Mouse (Mus musculus): ENCODE results near the gene Rptor. TPM values are rescaled to one million over a fixed set of nuclear protein-coding genes. Genes with fewer than 3 reads are reported as not detected.
"Not testable (repeated sequence)": the region's sequence is repeated elsewhere in the genome, so short reads cannot be mapped to it uniquely, and the experiment has no call there.

The Rptor gene
- polyA plus RNA-seq, 1 experiment from 2014 or later, result 5.2 TPM

GRCm38 (mm10) chr11:119657534-119657933, 54.8 kb downstream of the Rptor start:
- WGBS, result 71% methylated on average over 6 of the region's 6 CpGs
- H3K9ac ChIP-seq (ENCODE audit: low read depth, low read length), result no peak overlapping the region

GRCm38 (mm10) chr11:119659296-119659695, 56.6 kb downstream of the Rptor start:
- ATAC-seq, result no peak
- 91% methylated on average over 3 of the region's 3 CpGs for WGBS
- H3K27ac ChIP-seq (ENCODE audit: low read length), result no peak overlapping the region
- H3K4me1 ChIP-seq (ENCODE audit: control insufficient read depth, insufficient read depth, low read length), result peaks cover 10% of the 10 kb centered on the region; the same call in 1 of the 2 replicates
- H3K27me3 ChIP-seq (replicated peaks; ENCODE audit: control insufficient read depth, insufficient read depth, low read length), result no peaks in the 10 kb centered on the region
- H3K36me3 ChIP-seq (ENCODE audit: control insufficient read depth, insufficient read depth, low read length), result no peaks in the 10 kb centered on the region
- no peak overlapping the region for H3K9ac ChIP-seq (ENCODE audit: low read depth, low read length)
- no peak overlapping the region for H3K4me2 ChIP-seq (ENCODE audit: low read depth, low read length)
- H3K9me3 ChIP-seq (ENCODE audit: control insufficient read depth, low read length), result no peaks in the 10 kb centered on the region
- H3K4me3 ChIP-seq (ENCODE audit: low read length), result no peak overlapping the region

More at GRCm38 (mm10) chr11:119657534-119657933, 54.8 kb downstream of the Rptor start:
- Histone ChIP-seq H3K9me3 (ENCODE audit: control insufficient read depth, low read length) (no peaks in the 10 kb centered on the region), H3K27ac (ENCODE audit: low read length) (no peak overlapping the region), H3K27me3 (replicated peaks; ENCODE audit: control insufficient read depth, insufficient read depth, low read length) (no peaks in the 10 kb centered on the region), H3K36me3 (ENCODE audit: control insufficient read depth, insufficient read depth, low read length) (no peaks in the 10 kb centered on the region), H3K4me3 (ENCODE audit: low read length) (no peak overlapping the region), H3K4me1 (ENCODE audit: control insufficient read depth, insufficient read depth, low read length) (no peaks in the 10 kb centered on the region), H3K4me2 (ENCODE audit: low read depth, low read length) (no peak overlapping the region)
- ATAC-seq, result no peak

- not testable (repeated sequence) for H3K9me3 ChIP-seq (ENCODE audit: control insufficient read depth, low read length); H3K4me2 ChIP-seq (ENCODE audit: low read depth, low read length); H3K36me3 ChIP-seq (ENCODE audit: control insufficient read depth, insufficient read depth, low read length); H3K4me1 ChIP-seq (ENCODE audit: control insufficient read depth, insufficient read depth, low read length); H3K4me3 ChIP-seq (ENCODE audit: low read length); ATAC-seq; H3K9ac ChIP-seq (ENCODE audit: low read depth, low read length); H3K27ac ChIP-seq (ENCODE audit: low read length); H3K27me3 ChIP-seq (replicated peaks; ENCODE audit: control insufficient read depth, insufficient read depth, low read length)
- WGBS, result 55% methylated on average over 4 of the region's 4 CpGs
These were observed 58.8 kb downstream of the Rptor start for GRCm38 (mm10) chr11:119661479-119661878.

- no peak overlapping the region for H3K27ac ChIP-seq (ENCODE audit: low read length)
- no peak overlapping the region for H3K9ac ChIP-seq (ENCODE audit: low read depth, low read length)
- H3K4me2 ChIP-seq (ENCODE audit: low read depth, low read length), result no peak overlapping the region
- H3K4me1 ChIP-seq (ENCODE audit: control insufficient read depth, insufficient read depth, low read length), result peaks cover 10% of the 10 kb centered on the region; the same call in 1 of the 2 replicates
- H3K4me3 ChIP-seq (ENCODE audit: low read length), result no peak overlapping the region
- H3K36me3 ChIP-seq (ENCODE audit: control insufficient read depth, insufficient read depth, low read length), result no peaks in the 10 kb centered on the region
- no peak for ATAC-seq
- H3K9me3 ChIP-seq (ENCODE audit: control insufficient read depth, low read length), result no peaks in the 10 kb centered on the region
- 85% methylated on average over 2 of the region's 2 CpGs for WGBS
- no peaks in the 10 kb centered on the region for H3K27me3 ChIP-seq (replicated peaks; ENCODE audit: control insufficient read depth, insufficient read depth, low read length)
These were observed 61.2 kb downstream of the Rptor start for GRCm38 (mm10) chr11:119663876-119664275.

GRCm38 (mm10) chr11:119664678-119665307, 62.1 kb downstream of the Rptor start:
- Histone ChIP-seq H3K9me3 (ENCODE audit: control insufficient read depth, low read length) (no peaks in the 10 kb centered on the region), H3K4me3 (ENCODE audit: low read length) (no peak overlapping the region), H3K4me2 (ENCODE audit: low read depth, low read length) (no peak overlapping the region), H3K9ac (ENCODE audit: low read depth, low read length) (no peak overlapping the region), H3K27ac (ENCODE audit: low read length) (no peak overlapping the region), H3K4me1 (ENCODE audit: control insufficient read depth, insufficient read depth, low read length) (peaks cover 14% of the 10 kb centered on the region; the same call in 1 of the 2 replicates), H3K27me3 (replicated peaks; ENCODE audit: control insufficient read depth, insufficient read depth, low read length) (no peaks in the 10 kb centered on the region), H3K36me3 (ENCODE audit: control insufficient read depth, insufficient read depth, low read length) (no peaks in the 10 kb centered on the region)
- no peak for ATAC-seq
- 71% methylated on average over 10 of the region's 10 CpGs for WGBS

- no peaks in the 10 kb centered on the region for H3K36me3 ChIP-seq (ENCODE audit: control insufficient read depth, insufficient read depth, low read length)
- no peak for ATAC-seq
- H3K4me3 ChIP-seq (ENCODE audit: low read length), result no peak overlapping the region
- peaks cover 16% of the 10 kb centered on the region; the same call in 1 of the 2 replicates for H3K4me1 ChIP-seq (ENCODE audit: control insufficient read depth, insufficient read depth, low read length)
- H3K27ac ChIP-seq (ENCODE audit: low read length), result no peak overlapping the region
- no peaks in the 10 kb centered on the region for H3K27me3 ChIP-seq (replicated peaks; ENCODE audit: control insufficient read depth, insufficient read depth, low read length)
- no peaks in the 10 kb centered on the region for H3K9me3 ChIP-seq (ENCODE audit: control insufficient read depth, low read length)
- H3K9ac ChIP-seq (ENCODE audit: low read depth, low read length), result no peak overlapping the region
- WGBS, result 85% methylated on average over 5 of the region's 5 CpGs
- H3K4me2 ChIP-seq (ENCODE audit: low read depth, low read length), result no peak overlapping the region
These were observed 62.6 kb downstream of the Rptor start for GRCm38 (mm10) chr11:119665308-119665702.

- Histone ChIP-seq H3K9ac (ENCODE audit: low read depth, low read length) (no peak overlapping the region), H3K4me1 (ENCODE audit: control insufficient read depth, insufficient read depth, low read length) (peaks cover 16% of the 10 kb centered on the region; the same call in 1 of the 2 replicates), H3K27me3 (replicated peaks; ENCODE audit: control insufficient read depth, insufficient read depth, low read length) (no peaks in the 10 kb centered on the region), H3K27ac (ENCODE audit: low read length) (no peak overlapping the region), H3K4me2 (ENCODE audit: low read depth, low read length) (no peak overlapping the region), H3K9me3 (ENCODE audit: control insufficient read depth, low read length) (no peaks in the 10 kb centered on the region), H3K36me3 (ENCODE audit: control insufficient read depth, insufficient read depth, low read length) (no peaks in the 10 kb centered on the region), H3K4me3 (ENCODE audit: low read length) (no peak overlapping the region)
- peak; percentile 54; the same call in 1 of the 2 replicates for ATAC-seq
- WGBS, result 8% methylated on average over 2 of the region's 2 CpGs
These were observed 63.9 kb downstream of the Rptor start for GRCm38 (mm10) chr11:119666567-119667108.

- H3K4me2 ChIP-seq (ENCODE audit: low read depth, low read length), result no peak overlapping the region
- 65% methylated on average over 11 of the region's 11 CpGs for WGBS
- H3K27me3 ChIP-seq (replicated peaks; ENCODE audit: control insufficient read depth, insufficient read depth, low read length), result no peaks in the 10 kb centered on the region
- no peak overlapping the region for H3K4me3 ChIP-seq (ENCODE audit: low read length)
- H3K9ac ChIP-seq (ENCODE audit: low read depth, low read length), result no peak overlapping the region
- peak; percentile 48; the same call in 1 of the 2 replicates for ATAC-seq
- H3K27ac ChIP-seq (ENCODE audit: low read length), result no peak overlapping the region
- 0 out of 2 replicates have a peak, but pooled peaks cover 5% of the 10 kb centered on the region for H3K36me3 ChIP-seq (ENCODE audit: control insufficient read depth, insufficient read depth, low read length)
- H3K9me3 ChIP-seq (ENCODE audit: control insufficient read depth, low read length), result no peaks in the 10 kb centered on the region; the same call in 1 of the 2 replicates
- peaks cover 9% of the 10 kb centered on the region for H3K4me1 ChIP-seq (ENCODE audit: control insufficient read depth, insufficient read depth, low read length)
These were observed 68.3 kb downstream of the Rptor start for GRCm38 (mm10) chr11:119670690-119671666.

- 0 out of 2 replicates have a peak, but pooled peaks cover 5% of the 10 kb centered on the region for H3K36me3 ChIP-seq (ENCODE audit: control insufficient read depth, insufficient read depth, low read length)
- no peak for ATAC-seq
- no peak overlapping the region for H3K9ac ChIP-seq (ENCODE audit: low read depth, low read length)
- no peak overlapping the region for H3K4me2 ChIP-seq (ENCODE audit: low read depth, low read length)
- no peaks in the 10 kb centered on the region for H3K27me3 ChIP-seq (replicated peaks; ENCODE audit: control insufficient read depth, insufficient read depth, low read length)
- peaks cover 16% of the 10 kb centered on the region for H3K4me1 ChIP-seq (ENCODE audit: control insufficient read depth, insufficient read depth, low read length)
- H3K4me3 ChIP-seq (ENCODE audit: low read length), result no peak overlapping the region
- no peak overlapping the region for H3K27ac ChIP-seq (ENCODE audit: low read length)
- 51% methylated on average over 2 of the region's 2 CpGs for WGBS
- no peaks in the 10 kb centered on the region; the same call in 1 of the 2 replicates for H3K9me3 ChIP-seq (ENCODE audit: control insufficient read depth, low read length)
These were observed 69.3 kb downstream of the Rptor start for GRCm38 (mm10) chr11:119672041-119672440.

Data from intestine, embryonic 16.5 days (tissue).